Mouse (Mus musculus) intestine, embryonic 15.5 days (tissue): ENCODE data around the gene Pigk. TPM values are rescaled to one million over a fixed set of nuclear protein-coding genes. Genes with fewer than 3 reads are reported as not detected.

Source experiments
- ATAC-seq: fragments of 200-750 bp; cut with Nextera tagmentation; 2 replicates; pipeline ENCODE4 v1.8.0; 2017; ENCODE audit warnings: moderate TSS enrichment, moderate library complexity
- H3K27ac ChIP-seq: fragments of 300-500 bp; sonication (generic); 2 replicates; pipeline ENCODE4 v1.5.1; 2015; ENCODE audit warnings: mild to moderate bottlenecking, inconsistent platforms
- H3K27me3 ChIP-seq: fragments of 300-500 bp; sonication (generic); replicated peaks from 2 replicates; pipeline ENCODE4 v1.6.1; 2015; ENCODE audit warnings: inconsistent platforms
- H3K36me3 ChIP-seq: fragments of 300-500 bp; sonication (generic); 2 replicates; pipeline ENCODE4 v1.6.1; 2015; ENCODE audit warnings: inconsistent platforms
- H3K4me1 ChIP-seq: fragments of 300-500 bp; sonication (generic); replicated peaks from 2 replicates; pipeline ENCODE4 v1.6.1; 2015; ENCODE audit warnings: inconsistent platforms
- H3K4me2 ChIP-seq: fragments of 300-500 bp; sonication (generic); replicated peaks from 2 replicates; pipeline ENCODE4 v1.6.1; 2015; ENCODE audit warnings: mild to moderate bottlenecking, inconsistent platforms
- H3K4me3 ChIP-seq: fragments of 300-500 bp; sonication (generic); replicated peaks from 2 replicates; pipeline ENCODE4 v1.5.1; 2015; ENCODE audit warnings: inconsistent platforms
- H3K9ac ChIP-seq: fragments of 300-500 bp; sonication (generic); 2 replicates; pipeline ENCODE4 v1.6.1; 2015; ENCODE audit warnings: inconsistent platforms
- H3K9me3 ChIP-seq: fragments of 300-500 bp; sonication (generic); 2 replicates; pipeline ENCODE4 v1.6.1; 2016; ENCODE audit warnings: inconsistent platforms
- WGBS: fragments of 180-500 bp; shearing (Covaris S2); methylation state at CpG from one replicate; pipeline ENCODE4 v1.1.7; 2015; 5-methylcytosine and 5-hydroxymethylcytosine counted together
- polyA plus RNA-seq: library from polyadenylated mRNA; unstranded; fragments of >200 nt; fragmentation: Nextera tagmentation; extraction: Ambion mirVana; gene quantifications from 2 replicates; pipeline ENCODE4 v1.2.1, GENCODE M21; 2015

Gene Pigk
- polyA plus RNA-seq, 1 experiment from 2014 or later: 36.6 TPM

- H3K9me3 ChIP-seq: no peaks in the 10 kb centered on the region
- no peaks in the 10 kb centered on the region for H3K27me3 ChIP-seq
- H3K4me1 ChIP-seq: 0 out of 2 replicates have a peak, but pooled peaks cover 7% of the 10 kb centered on the region
- no peak overlapping the region for H3K9ac ChIP-seq
- no peak for ATAC-seq
- H3K4me2 ChIP-seq: no peak overlapping the region
- H3K27ac ChIP-seq: no peak overlapping the region
- no peaks in the 10 kb centered on the region for H3K36me3 ChIP-seq
- WGBS: 74% methylated on average over 15 of the region's 15 CpGs
- no peak overlapping the region for H3K4me3 ChIP-seq
These were observed 44.7 kb downstream of the Pigk start for GRCm38 (mm10) chr3:152758500-152759032.

DNA sequence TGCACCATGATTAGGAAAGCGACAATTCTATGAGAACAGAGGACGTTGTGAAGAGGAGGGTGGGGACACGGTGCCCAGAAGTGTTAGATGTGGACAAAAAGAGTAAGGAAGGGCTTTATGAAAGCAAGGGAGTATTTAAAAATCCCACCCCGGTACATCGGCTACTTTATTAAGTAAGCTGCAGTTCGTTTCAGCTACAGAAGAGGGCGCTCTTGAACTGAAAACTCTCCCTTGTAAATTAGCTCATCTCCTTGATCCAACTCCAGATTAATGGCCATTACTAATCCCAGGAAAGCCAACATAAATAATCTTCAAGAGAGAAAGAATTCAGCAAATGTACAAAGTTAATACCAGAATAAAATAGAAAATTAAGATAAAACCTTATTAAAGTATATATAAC, 47.2 kb downstream of the Pigk start:
- ATAC-seq: no peak

DNA sequence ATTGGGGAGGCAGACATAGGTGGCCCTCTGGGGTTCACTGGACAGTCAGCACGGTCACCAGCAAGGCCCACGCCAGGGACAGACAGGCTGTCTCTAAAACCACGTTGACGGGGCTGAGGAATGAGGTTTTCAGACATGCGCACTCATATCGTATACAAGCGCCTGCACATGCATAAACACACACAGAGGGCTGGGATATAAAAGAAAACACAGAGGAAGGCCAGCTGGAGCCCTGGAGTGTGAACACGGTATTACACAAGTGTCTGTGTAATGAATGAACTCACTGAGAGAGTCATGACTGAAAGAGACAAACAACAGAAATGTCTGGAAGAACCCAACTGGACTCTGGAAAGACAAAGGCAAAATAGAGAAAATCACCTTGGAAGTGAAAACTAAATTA, 47.8 kb downstream of the Pigk start:
- Histone ChIP-seq H3K36me3 (no peaks in the 10 kb centered on the region), H3K4me3 (no peak overlapping the region), H3K4me2 (no peak overlapping the region), H3K27ac (no peak overlapping the region), H3K4me1 (0 out of 2 replicates have a peak, but pooled peaks cover 11% of the 10 kb centered on the region), H3K9ac (no peak overlapping the region), H3K9me3 (no peaks in the 10 kb centered on the region), H3K27me3 (no peaks in the 10 kb centered on the region)
- WGBS: 49% methylated on average over 8 of the region's 8 CpGs
- ATAC-seq: no peak; the same call in 1 of the 2 replicates

More for the DNA sequence above, 47.2 kb downstream of the Pigk start:
- H3K9ac ChIP-seq: no peak overlapping the region
- no peak overlapping the region for H3K27ac ChIP-seq
- H3K36me3 ChIP-seq: no peaks in the 10 kb centered on the region
- 39% methylated on average over 7 of the region's 7 CpGs for WGBS
- H3K27me3 ChIP-seq: no peaks in the 10 kb centered on the region
- H3K9me3 ChIP-seq: no peaks in the 10 kb centered on the region
- no peak overlapping the region for H3K4me2 ChIP-seq
- 0 out of 2 replicates have a peak, but pooled peaks cover 11% of the 10 kb centered on the region for H3K4me1 ChIP-seq
- no peak overlapping the region for H3K4me3 ChIP-seq

DNA sequence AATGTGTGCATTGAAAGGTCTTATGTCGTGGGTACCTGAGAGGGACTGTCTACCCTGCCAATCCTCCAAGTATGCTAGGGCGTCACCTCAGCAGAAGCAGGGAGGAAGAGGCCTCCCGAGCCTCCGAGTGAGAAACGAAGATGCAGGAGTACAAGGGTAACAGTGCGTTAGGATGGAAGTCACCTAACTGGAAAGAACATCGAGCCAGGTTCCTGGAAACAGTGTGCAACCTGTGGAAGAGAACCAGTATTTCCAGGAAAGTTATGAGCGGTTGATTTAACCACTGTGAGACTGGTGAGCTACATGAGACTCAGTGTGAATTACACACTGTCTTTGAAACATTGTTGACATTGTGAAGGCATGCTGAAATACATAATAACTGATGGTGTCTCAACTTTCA, 48.4 kb downstream of the Pigk start:
- Histone ChIP-seq H3K36me3 (no peaks in the 10 kb centered on the region), H3K9ac (no peak overlapping the region), H3K4me1 (0 out of 2 replicates have a peak, but pooled peaks cover 11% of the 10 kb centered on the region), H3K9me3 (no peaks in the 10 kb centered on the region), H3K27me3 (no peaks in the 10 kb centered on the region), H3K27ac (no peak overlapping the region), H3K4me3 (no peak overlapping the region), H3K4me2 (no peak overlapping the region)
- 91% methylated on average over 8 of the region's 8 CpGs for WGBS
- ATAC-seq: no peak

- 0 out of 2 replicates have a peak overlapping the region, but pooled peaks have one; percentile 32 for H3K27ac ChIP-seq
- H3K9ac ChIP-seq: peak overlapping the region; percentile 37; the same call in 1 of the 2 replicates
- peak overlapping the region; percentile 72 for H3K4me2 ChIP-seq
- H3K9me3 ChIP-seq: no peaks in the 10 kb centered on the region
- H3K4me1 ChIP-seq: 0 out of 2 replicates have a peak, but pooled peaks cover 11% of the 10 kb centered on the region
- H3K4me3 ChIP-seq: peak overlapping the region; percentile 37
- H3K27me3 ChIP-seq: no peaks in the 10 kb centered on the region
- WGBS: 33% methylated on average over 26 of the region's 26 CpGs
- no peaks in the 10 kb centered on the region for H3K36me3 ChIP-seq
- ATAC-seq: peak; percentile 62
These were observed 49.4 kb downstream of the Pigk start for GRCm38 (mm10) chr3:152763139-152763882.

DNA sequence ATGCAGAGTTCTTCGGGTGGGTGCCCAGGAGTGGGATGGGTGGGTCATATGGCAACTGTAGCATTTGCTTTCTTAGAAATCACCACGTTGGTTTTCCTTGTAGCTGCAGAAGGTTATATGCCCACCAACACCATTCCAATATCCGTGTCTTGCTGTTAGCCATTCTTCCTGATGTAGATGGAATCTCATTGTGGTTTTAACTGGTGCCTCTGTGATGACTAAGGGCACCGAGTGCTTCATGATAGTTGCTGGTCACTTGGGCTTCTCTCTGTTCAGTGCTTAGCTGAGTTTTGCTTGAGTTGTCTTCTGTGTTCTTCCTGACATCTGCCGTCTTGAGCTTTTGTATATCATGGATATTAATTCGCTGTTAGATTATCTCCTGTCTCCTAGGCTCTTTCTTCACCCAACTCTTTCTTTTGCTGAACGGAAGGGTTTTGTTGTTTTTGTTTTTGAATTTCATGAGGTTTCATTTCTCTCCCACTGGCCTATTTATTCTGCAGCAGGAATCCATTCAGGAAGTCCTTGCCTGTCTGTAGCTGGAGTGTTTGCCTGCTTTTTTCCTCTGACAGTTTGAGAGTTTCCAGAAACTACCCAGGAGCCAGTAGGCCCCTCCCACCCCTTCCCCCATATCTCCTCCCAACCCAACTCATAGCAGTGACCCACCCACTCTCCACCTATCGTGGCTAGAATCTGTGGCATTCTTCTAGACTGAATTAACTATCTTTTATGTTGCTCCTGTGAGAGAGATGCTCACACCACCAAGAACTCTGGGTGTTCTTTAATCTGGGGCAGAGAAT, 50.8 kb downstream of the Pigk start:
- Histone ChIP-seq H3K9ac (no peak overlapping the region), H3K9me3 (no peaks in the 10 kb centered on the region), H3K4me1 (0 out of 2 replicates have a peak, but pooled peaks cover 11% of the 10 kb centered on the region), H3K27ac (no peak overlapping the region), H3K4me3 (no peak overlapping the region), H3K27me3 (no peaks in the 10 kb centered on the region), H3K36me3 (no peaks in the 10 kb centered on the region), H3K4me2 (no peak overlapping the region)
- 57% methylated on average over 8 of the region's 8 CpGs for WGBS
- no peak; the same call in 1 of the 2 replicates for ATAC-seq

GRCm38 (mm10) chr3:152767485-152767884, 53.6 kb downstream of the Pigk start:
- no peak overlapping the region for H3K4me2 ChIP-seq
- WGBS: 41% methylated on average over 11 of the region's 11 CpGs
- no peaks in the 10 kb centered on the region for H3K9me3 ChIP-seq
- H3K9ac ChIP-seq: no peak overlapping the region
- ATAC-seq: no peak
- 0 out of 2 replicates have a peak, but pooled peaks cover 11% of the 10 kb centered on the region for H3K4me1 ChIP-seq
- H3K36me3 ChIP-seq: no peaks in the 10 kb centered on the region
- H3K27me3 ChIP-seq: no peaks in the 10 kb centered on the region
- no peak overlapping the region for H3K27ac ChIP-seq
- H3K4me3 ChIP-seq: no peak overlapping the region

- Histone ChIP-seq H3K27me3 (no peaks in the 10 kb centered on the region), H3K4me1 (no peaks in the 10 kb centered on the region), H3K4me2 (no peak overlapping the region), H3K36me3 (no peaks in the 10 kb centered on the region), H3K4me3 (no peak overlapping the region), H3K9me3 (no peaks in the 10 kb centered on the region), H3K27ac (no peak overlapping the region), H3K9ac (no peak overlapping the region)
- 78% methylated on average over 6 of the region's 6 CpGs for WGBS
- no peak for ATAC-seq
These were observed 56.2 kb downstream of the Pigk start for GRCm38 (mm10) chr3:152770056-152770455.

DNA sequence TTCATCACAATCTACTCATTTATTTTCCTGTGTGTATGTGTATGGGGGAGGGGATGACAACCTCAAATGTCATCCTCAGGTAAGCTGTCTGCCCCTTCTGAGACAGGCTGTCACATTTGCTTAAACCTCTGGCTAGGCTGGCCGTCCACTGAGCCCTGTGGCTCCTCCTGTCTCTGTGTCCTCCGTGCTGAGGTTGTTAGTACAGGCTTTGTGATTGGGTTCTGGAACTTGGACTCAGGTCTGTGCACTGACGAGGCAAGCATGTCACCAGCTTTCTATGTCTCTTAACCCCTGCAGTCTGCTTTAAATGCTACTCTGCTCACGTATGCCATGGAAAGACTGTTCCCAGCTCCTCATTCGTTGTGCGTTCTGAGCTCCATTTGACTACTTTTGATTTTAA, 62.5 kb downstream of the Pigk start:
- H3K4me3 ChIP-seq: no peak overlapping the region
- 82% methylated on average over 6 of the region's 6 CpGs for WGBS
- H3K36me3 ChIP-seq: no peaks in the 10 kb centered on the region
- no peaks in the 10 kb centered on the region for H3K9me3 ChIP-seq
- no peaks in the 10 kb centered on the region for H3K4me1 ChIP-seq
- no peak overlapping the region for H3K9ac ChIP-seq
- no peak overlapping the region for H3K4me2 ChIP-seq
- no peak for ATAC-seq
- no peak overlapping the region for H3K27ac ChIP-seq
- no peaks in the 10 kb centered on the region for H3K27me3 ChIP-seq

DNA sequence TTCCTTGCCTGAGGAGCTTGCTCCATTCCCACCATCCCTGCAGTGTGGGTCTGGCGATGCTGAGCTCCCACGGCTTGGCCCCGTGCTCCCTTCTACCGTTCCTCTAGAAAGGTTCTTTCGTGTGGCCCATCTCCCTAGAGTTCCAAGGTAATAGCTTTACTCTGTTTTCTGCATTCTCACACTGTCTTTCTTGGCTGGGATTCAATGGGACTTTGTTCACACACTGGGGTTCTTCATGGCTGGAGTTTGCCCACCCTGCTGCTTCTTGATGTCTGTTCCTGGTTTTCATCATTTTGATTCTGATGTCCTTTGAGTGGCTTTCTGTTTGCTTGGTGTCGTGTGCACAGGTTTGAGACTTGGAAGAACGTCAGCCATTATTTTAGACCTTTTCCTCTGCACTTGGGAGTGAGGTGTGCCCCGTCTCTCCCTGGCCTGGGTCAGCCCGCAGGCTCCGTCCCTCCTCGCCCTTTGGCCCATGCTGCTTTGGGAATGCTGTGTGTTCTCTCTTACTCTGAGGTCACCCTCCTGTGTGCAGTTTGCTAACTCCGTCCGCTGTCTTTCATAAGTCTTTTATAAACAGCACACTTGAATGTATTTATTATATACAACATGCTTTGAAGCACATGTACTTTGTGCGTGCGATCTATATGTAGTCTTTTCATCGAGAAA, 63.1 kb downstream of the Pigk start:
- H3K9me3 ChIP-seq: no peaks in the 10 kb centered on the region
- H3K4me3 ChIP-seq: no peak overlapping the region
- H3K27ac ChIP-seq: no peak overlapping the region
- WGBS: 55% methylated on average over 16 of the region's 16 CpGs
- no peak overlapping the region for H3K4me2 ChIP-seq
- H3K4me1 ChIP-seq: no peaks in the 10 kb centered on the region
- H3K36me3 ChIP-seq: no peaks in the 10 kb centered on the region
- no peaks in the 10 kb centered on the region for H3K27me3 ChIP-seq
- H3K9ac ChIP-seq: no peak overlapping the region
- no peak for ATAC-seq

DNA sequence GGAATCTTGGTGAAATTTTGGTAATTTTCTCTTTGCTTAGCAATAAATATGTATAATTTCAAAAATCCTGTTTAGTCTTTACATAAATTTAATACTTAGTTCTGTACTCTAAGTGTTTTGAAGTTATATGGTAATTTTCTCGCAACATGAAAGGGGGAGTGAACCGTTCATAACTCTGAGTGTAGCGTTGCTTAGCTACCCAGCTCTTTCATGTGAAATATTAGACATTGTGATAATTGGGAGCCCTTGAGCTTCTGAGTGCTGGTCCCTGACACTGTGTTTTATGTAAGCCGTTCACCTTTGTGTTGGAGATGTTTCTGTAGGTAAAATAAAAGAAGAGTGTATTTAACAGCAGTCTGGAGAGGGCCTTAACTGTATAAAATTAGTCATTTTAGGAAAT, 65.9 kb downstream of the Pigk start:
- Histone ChIP-seq H3K9ac (no peak overlapping the region), H3K36me3 (no peaks in the 10 kb centered on the region), H3K4me3 (no peak overlapping the region), H3K4me1 (0 out of 2 replicates have a peak, but pooled peaks cover 2% of the 10 kb centered on the region), H3K27ac (no peak overlapping the region), H3K27me3 (no peaks in the 10 kb centered on the region), H3K9me3 (no peaks in the 10 kb centered on the region), H3K4me2 (no peak overlapping the region)
- 87% methylated on average over 4 of the region's 4 CpGs for WGBS
- ATAC-seq: no peak

DNA sequence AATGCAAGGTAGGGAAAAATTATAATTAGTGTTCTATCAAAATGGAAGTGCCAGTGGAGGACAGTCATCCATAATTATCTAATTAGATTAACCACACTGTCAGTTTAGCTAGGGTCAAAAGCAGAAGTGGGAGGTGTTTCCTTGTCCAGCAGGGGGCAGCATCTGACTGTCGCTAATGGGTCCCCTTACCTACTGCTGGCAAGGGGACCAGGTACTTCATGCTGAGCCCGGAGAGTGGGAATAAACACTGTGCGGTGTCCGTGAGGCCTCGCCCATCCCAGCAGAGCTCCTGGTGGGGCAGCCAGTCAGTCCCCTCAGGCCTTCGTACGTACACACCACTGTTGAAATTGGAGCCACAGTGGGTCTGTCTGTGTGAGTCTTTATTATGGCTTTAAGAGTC, 69.9 kb downstream of the Pigk start:
- Histone ChIP-seq H3K4me2 (no peak overlapping the region), H3K9me3 (no peaks in the 10 kb centered on the region), H3K4me3 (no peak overlapping the region), H3K27me3 (no peaks in the 10 kb centered on the region), H3K9ac (no peak overlapping the region), H3K27ac (no peak overlapping the region), H3K36me3 (0 out of 2 replicates have a peak, but pooled peaks cover 6% of the 10 kb centered on the region), H3K4me1 (0 out of 2 replicates have a peak, but pooled peaks cover 2% of the 10 kb centered on the region)
- ATAC-seq: peak; percentile 72; the same call in 1 of the 2 replicates
- 16% methylated on average over 7 of the region's 7 CpGs for WGBS
